Mouse (Mus musculus) midbrain, embryonic 16.5 days (tissue): ENCODE results near the gene 2410002F23Rik. TPM values are rescaled to one million over a fixed set of nuclear protein-coding genes. Genes with fewer than 3 reads are reported as not detected.

Experiments
- ATAC-seq: fragments of 200-750 bp; cut with Nextera tagmentation; 2 replicates; pipeline ENCODE4 v1.8.0; 2017; ENCODE audit warnings: moderate TSS enrichment
- H3K27ac ChIP-seq: fragments of 300-500 bp; sonication (generic); 2 replicates; pipeline ENCODE4 v1.5.1; 2014; ENCODE audit warnings: mild to moderate bottlenecking, low read length, mixed read lengths
- H3K27me3 ChIP-seq: fragments of 300-500 bp; sonication (generic); 2 replicates; pipeline ENCODE4 v1.6.1; 2014; ENCODE audit warnings: low read depth, low read length, mixed read lengths; ENCODE audit not compliant: control insufficient read depth, insufficient read depth
- H3K36me3 ChIP-seq: fragments of 300-500 bp; sonication (generic); 2 replicates; pipeline ENCODE4 v1.6.1; 2014; ENCODE audit warnings: mild to moderate bottlenecking, low read length, moderate library complexity, mixed read lengths; ENCODE audit not compliant: control insufficient read depth, insufficient read depth
- H3K4me1 ChIP-seq: fragments of 300-500 bp; sonication (generic); 2 replicates; pipeline ENCODE4 v1.6.1; 2014; ENCODE audit warnings: mild to moderate bottlenecking, low read length, mixed read lengths; ENCODE audit not compliant: control insufficient read depth, insufficient read depth
- H3K4me2 ChIP-seq: fragments of 300-500 bp; sonication (generic); 2 replicates; pipeline ENCODE4 v1.6.1; 2014; ENCODE audit warnings: mild to moderate bottlenecking, low read length, mixed read lengths
- H3K4me3 ChIP-seq: fragments of 300-500 bp; sonication (generic); 2 replicates; pipeline ENCODE4 v1.5.1; 2014; ENCODE audit warnings: low read depth, mild to moderate bottlenecking, low read length, moderate library complexity, mixed read lengths
- H3K9ac ChIP-seq: fragments of 300-500 bp; sonication (generic); 2 replicates; pipeline ENCODE4 v1.6.1; 2014; ENCODE audit warnings: low read depth, low read length, mixed read lengths
- H3K9me3 ChIP-seq: fragments of 300-500 bp; sonication (generic); replicated peaks from 2 replicates; pipeline ENCODE4 v1.6.1; 2014; ENCODE audit warnings: mild to moderate bottlenecking, low read length, mixed read lengths; ENCODE audit not compliant: control insufficient read depth, poor library complexity, severe bottlenecking
- WGBS: fragments of 180-500 bp; shearing (Covaris S2); extraction: QIAGEN DNeasy Blood & Tissue Kit; methylation state at CpG from one replicate; pipeline ENCODE4 v1.1.7; 2014; 5-methylcytosine and 5-hydroxymethylcytosine counted together
- polyA plus RNA-seq: library from polyadenylated mRNA; unstranded; fragments of >200 nt; fragmentation: Nextera tagmentation; extraction: Ambion mirVana; gene quantifications from 2 replicates; pipeline ENCODE4 v1.2.1, GENCODE M21; 2015

Gene 2410002F23Rik
- polyA plus RNA-seq, 1 experiment from 2014 or later: 237 TPM

DNA sequence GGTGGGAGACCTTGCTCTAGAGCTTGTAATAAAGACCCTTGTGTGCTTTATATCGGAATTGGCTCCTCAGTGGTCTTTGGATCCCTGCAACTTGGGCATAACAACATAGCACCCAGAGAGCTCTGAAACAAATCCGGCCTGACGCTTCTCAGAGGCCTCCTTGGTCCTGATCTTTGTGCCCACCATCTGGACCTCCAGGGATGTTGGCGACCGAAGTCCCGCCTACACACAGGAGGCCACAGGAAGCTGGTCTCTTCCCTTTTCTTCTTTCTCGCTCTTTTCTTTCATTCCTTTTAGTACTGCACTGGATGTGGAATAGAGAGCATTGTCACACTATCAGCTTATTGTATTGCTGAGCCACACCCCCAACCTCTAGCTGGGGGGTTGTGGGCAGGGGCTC is 26.9 kb downstream of the 2410002F23Rik start:
- Histone ChIP-seq H3K9ac (no peak overlapping the region), H3K4me1 (no peaks in the 10 kb centered on the region), H3K4me3 (no peak overlapping the region), H3K27me3 (no peaks in the 10 kb centered on the region), H3K9me3 (no peaks in the 10 kb centered on the region), H3K36me3 (no peaks in the 10 kb centered on the region), H3K27ac (no peak overlapping the region), H3K4me2 (no peak overlapping the region)
- 60% methylated on average over 7 of the region's 7 CpGs for WGBS
- no peak for ATAC-seq

DNA sequence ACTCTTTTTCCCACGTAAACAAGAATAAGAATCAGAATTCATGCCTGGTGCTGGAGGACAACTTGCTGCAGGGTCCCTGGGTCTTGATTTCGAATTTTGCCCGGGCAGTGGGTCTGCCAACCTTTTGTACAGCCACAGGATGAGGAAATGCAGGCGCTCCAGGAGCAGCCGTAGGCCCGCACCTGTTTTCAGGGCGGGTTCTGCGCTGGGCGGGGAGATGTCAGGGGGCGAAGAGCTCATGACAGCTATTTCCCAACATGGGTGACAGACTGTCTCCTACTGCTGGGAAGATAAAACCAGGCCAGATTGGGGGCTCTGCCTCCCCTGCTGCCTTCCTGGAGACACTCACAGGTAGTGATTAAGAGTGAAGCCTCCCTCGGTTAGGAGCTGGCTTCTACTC is 27.6 kb downstream of the 2410002F23Rik start:
- H3K4me3 ChIP-seq: no peak overlapping the region
- no peak for ATAC-seq
- WGBS: 43% methylated on average over 11 of the region's 11 CpGs
- H3K27ac ChIP-seq: no peak overlapping the region
- H3K27me3 ChIP-seq: no peaks in the 10 kb centered on the region
- no peak overlapping the region for H3K4me2 ChIP-seq
- H3K36me3 ChIP-seq: no peaks in the 10 kb centered on the region
- H3K9ac ChIP-seq: no peak overlapping the region
- H3K4me1 ChIP-seq: no peaks in the 10 kb centered on the region
- H3K9me3 ChIP-seq: no peaks in the 10 kb centered on the region

DNA sequence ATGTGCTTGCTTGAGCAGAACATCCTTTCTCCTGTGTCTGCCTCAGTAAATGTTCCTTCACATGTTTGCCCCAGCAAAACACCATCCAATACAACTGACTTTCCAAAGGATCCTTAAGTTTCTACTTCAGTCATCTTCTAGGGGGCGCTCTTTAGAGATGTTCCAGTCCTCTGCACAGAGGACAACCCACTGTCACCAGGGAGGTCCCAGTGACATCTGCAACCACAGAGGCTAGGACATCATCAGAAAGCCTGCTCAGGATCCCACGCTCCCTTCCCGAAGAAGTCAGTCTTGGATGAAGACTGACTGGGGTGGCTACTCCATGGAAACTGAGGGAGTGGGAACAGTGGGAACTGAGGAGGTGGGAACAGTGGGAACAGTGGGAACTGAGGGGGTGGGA is 29.0 kb downstream of the 2410002F23Rik start:
- Histone ChIP-seq H3K9me3 (no peaks in the 10 kb centered on the region), H3K27me3 (no peaks in the 10 kb centered on the region), H3K4me3 (no peak overlapping the region), H3K9ac (no peak overlapping the region), H3K27ac (no peak overlapping the region), H3K36me3 (no peaks in the 10 kb centered on the region), H3K4me1 (no peaks in the 10 kb centered on the region), H3K4me2 (no peak overlapping the region)
- 82% methylated on average over 3 of the region's 3 CpGs for WGBS
- no peak for ATAC-seq

DNA sequence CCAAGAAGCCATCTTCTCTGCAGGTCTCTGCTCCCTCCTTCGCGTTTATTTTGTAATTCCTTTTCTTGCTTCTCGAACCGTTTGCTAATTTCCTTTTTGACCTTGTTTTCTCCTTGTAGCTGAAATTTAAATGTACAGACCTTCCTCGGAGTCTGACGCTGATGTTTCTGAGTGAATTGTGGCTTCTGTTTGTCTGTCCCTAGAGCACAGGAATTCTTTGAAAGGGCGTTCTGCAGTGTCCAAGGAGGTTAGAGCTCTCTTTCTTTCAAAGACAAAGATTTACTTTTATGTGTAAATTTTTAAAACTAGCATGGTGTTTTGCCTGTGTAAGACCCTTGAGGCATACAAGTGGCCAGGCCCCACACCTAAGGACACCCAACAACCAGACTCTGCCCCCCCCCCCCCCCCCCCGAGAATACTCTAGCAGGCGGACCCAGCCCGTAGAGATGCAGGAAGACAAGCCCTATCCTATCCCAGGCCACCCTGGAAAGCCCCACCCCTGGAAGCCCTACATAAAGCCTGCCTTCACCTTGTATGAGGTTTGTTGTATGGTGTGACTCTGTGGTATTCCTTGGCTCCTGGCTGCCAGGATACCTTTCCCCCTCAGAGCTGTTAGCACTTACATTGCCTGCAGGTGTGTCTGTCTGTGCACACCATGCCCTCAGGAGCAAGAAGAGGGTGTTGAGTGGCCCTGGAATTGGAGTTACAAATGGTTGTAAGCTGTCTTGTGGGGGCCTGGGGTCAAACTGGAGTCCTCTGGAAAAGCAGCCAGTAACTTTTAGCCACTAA is 30.1 kb downstream of the 2410002F23Rik start:
- H3K9me3 ChIP-seq: no peaks in the 10 kb centered on the region
- 80% methylated on average over 8 of the region's 10 CpGs for WGBS
- no peaks in the 10 kb centered on the region for H3K27me3 ChIP-seq
- peaks cover 5% of the 10 kb centered on the region; the same call in 1 of the 2 replicates for H3K4me1 ChIP-seq
- no peak overlapping the region for H3K27ac ChIP-seq
- ATAC-seq: no peak
- H3K9ac ChIP-seq: no peak overlapping the region
- no peak overlapping the region for H3K4me2 ChIP-seq
- no peak overlapping the region for H3K4me3 ChIP-seq
- no peaks in the 10 kb centered on the region for H3K36me3 ChIP-seq

DNA sequence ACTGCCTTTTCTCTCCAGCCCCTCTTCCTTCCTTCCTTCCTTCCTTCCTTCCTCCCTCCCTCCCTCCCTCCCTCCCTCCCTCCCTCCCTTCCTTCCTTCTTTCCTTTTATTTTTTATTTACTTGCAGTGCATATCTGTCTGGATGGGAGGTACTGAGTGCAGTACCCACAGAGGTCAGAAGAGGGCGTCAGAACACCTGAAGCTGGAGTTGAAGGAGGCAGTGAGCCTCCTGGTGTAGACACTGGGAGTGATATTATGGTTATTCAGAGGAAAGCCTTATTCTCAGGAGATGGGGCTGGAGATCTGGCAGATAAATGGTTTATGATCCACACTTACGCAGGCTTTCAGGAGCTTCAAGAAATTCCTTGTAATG is 30.7 kb downstream of the 2410002F23Rik start:
- H3K36me3 ChIP-seq: no peaks in the 10 kb centered on the region
- no peak overlapping the region for H3K4me3 ChIP-seq
- ATAC-seq: no peak
- H3K9ac ChIP-seq: no peak overlapping the region
- peaks cover 5% of the 10 kb centered on the region; the same call in 1 of the 2 replicates for H3K4me1 ChIP-seq
- no peak overlapping the region for H3K4me2 ChIP-seq
- no peaks in the 10 kb centered on the region for H3K27me3 ChIP-seq
- no peak overlapping the region for H3K27ac ChIP-seq
- 44% methylated on average over 2 of the region's 2 CpGs for WGBS
- H3K9me3 ChIP-seq: no peaks in the 10 kb centered on the region

DNA sequence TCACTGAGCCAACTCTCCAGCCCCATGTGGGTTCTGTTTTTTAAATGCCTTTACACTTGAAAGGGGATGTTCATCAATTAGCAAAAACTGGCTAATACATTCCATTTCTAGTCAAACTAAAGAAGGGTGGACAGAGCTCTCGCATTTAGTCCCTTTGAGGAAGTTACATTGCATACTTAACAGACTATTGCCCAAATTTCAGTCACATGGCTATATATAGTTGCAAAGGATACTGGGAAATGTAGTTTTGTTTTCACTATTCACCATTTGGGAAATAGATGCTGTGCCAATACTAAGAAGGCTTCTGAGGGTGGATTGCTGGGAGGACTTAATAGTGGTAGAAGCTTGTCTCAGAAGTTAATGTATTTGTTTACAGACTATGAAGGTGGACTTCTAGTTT is 34.4 kb downstream of the 2410002F23Rik start:
- Histone ChIP-seq H3K27me3 (no peaks in the 10 kb centered on the region), H3K27ac (no peak overlapping the region), H3K4me3 (no peak overlapping the region), H3K4me2 (no peak overlapping the region), H3K9ac (no peak overlapping the region), H3K4me1 (peaks cover 5% of the 10 kb centered on the region; the same call in 1 of the 2 replicates), H3K36me3 (no peaks in the 10 kb centered on the region), H3K9me3 (no peaks in the 10 kb centered on the region)
- ATAC-seq: peak; percentile 41
- 62% methylated on average over 1 of the region's 1 CpGs for WGBS

DNA sequence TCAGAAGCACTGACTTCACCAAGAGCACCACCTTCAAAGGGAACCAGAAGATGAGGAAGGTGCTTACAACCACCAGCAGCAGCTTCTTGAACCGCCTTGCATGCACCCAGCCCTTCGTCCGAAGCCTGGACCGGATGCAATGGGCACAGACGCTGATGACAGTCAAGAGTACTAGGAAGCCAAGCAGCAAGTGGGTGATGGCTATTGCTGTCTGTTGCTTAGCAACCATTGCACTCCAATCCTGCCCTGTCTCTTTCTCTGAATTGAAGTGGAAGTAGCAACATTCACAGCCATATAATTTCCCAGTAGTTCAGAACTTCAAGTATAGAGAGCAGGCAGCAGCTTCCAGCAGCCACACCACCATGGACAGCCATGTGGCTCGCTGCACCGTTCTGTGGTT is 35.1 kb downstream of the 2410002F23Rik start:
- ATAC-seq: peak; percentile 71
- 71% methylated on average over 7 of the region's 7 CpGs for WGBS
- no peak overlapping the region for H3K9ac ChIP-seq

DNA sequence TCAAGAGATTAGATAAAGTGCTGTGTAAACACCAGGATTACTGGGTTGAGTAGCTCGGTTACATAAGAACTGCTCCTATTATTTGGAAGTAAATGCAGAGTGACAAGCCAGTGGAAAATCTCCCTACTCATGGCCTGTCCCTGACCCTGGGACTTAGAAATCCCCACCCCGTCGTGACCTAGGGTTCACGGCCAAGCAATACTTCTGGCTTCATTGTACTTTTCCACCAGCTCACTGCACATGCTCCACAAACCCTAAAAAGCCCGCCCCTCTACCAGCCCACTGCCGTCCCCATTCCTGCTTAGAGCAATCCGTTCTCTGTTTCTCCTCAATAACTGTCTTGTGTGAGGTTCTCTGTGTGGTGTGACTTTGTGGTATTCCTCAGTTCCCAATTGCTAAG is 41.2 kb downstream of the 2410002F23Rik start:
- Histone ChIP-seq H3K27me3 (no peaks in the 10 kb centered on the region), H3K4me3 (no peak overlapping the region), H3K36me3 (no peaks in the 10 kb centered on the region), H3K4me1 (no peaks in the 10 kb centered on the region), H3K4me2 (no peak overlapping the region), H3K9ac (no peak overlapping the region), H3K9me3 (no peaks in the 10 kb centered on the region), H3K27ac (no peak overlapping the region)
- WGBS: 53% methylated on average over 7 of the region's 7 CpGs
- ATAC-seq: no peak

More for the DNA sequence above, 35.1 kb downstream of the 2410002F23Rik start:
- no peaks in the 10 kb centered on the region for H3K36me3 ChIP-seq
- no peak overlapping the region for H3K4me2 ChIP-seq
- no peak overlapping the region for H3K4me3 ChIP-seq
- H3K27me3 ChIP-seq: no peaks in the 10 kb centered on the region
- H3K27ac ChIP-seq: peak overlapping the region; percentile 50
- no peaks in the 10 kb centered on the region for H3K9me3 ChIP-seq
- peaks cover 5% of the 10 kb centered on the region; the same call in 1 of the 2 replicates for H3K4me1 ChIP-seq

DNA sequence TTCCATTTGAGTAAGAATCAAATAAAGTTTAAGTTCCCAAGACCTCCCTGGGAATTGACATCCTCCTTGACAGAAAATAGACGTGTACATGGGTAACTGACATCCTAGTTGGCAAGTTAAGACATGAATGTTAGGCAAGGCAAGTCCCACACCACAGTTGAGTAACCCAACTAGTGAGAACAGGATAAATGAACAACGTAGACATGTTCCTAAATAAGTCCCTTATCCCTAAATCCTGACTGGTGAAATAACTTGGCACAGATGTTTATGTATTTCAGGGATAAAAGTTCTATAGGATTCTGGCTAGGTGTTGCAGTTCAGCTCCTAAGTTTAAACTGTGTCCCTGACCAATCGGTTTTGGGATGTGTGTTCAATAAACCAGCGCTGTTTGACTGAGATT is 44.5 kb downstream of the 2410002F23Rik start:
- H3K9me3 ChIP-seq: no peaks in the 10 kb centered on the region
- H3K27ac ChIP-seq: no peak overlapping the region
- no peaks in the 10 kb centered on the region for H3K36me3 ChIP-seq
- WGBS: 82% methylated on average over 4 of the region's 4 CpGs
- no peak overlapping the region for H3K4me2 ChIP-seq
- H3K4me1 ChIP-seq: no peaks in the 10 kb centered on the region
- no peak overlapping the region for H3K9ac ChIP-seq
- no peak for ATAC-seq
- no peak overlapping the region for H3K4me3 ChIP-seq
- no peaks in the 10 kb centered on the region for H3K27me3 ChIP-seq
